Mouse (Mus musculus): ENCODE measurements around the gene Man2b2.

The Man2b2 gene

GRCm38 (mm10) chr5:36829913-36830879 is at the start of gene Man2b2:
Gene Man2b2, minus strand, starts transcription at chr5:36830653.
- DNase-seq (ENCODE audit: low spot score): peak; percentile 65

- DNase-seq (ENCODE audit: low spot score): no peak
Measured at GRCm38 (mm10) chr5:36878801-36879200, 48.3 kb upstream of the Man2b2 start.

- no peak for DNase-seq (ENCODE audit: low spot score)
Measured at GRCm38 (mm10) chr5:36877641-36878040, 47.2 kb upstream of the Man2b2 start.

- no peak for DNase-seq (ENCODE audit: low spot score)
Measured at GRCm38 (mm10) chr5:36876777-36877396, 46.4 kb upstream of the Man2b2 start.

GRCm38 (mm10) chr5:36875956-36876355 is 45.5 kb upstream of the Man2b2 start:
- no peak for DNase-seq (ENCODE audit: low spot score)

GRCm38 (mm10) chr5:36870916-36871315 is 40.5 kb upstream of the Man2b2 start:
- no peak for DNase-seq (ENCODE audit: low spot score)

GRCm38 (mm10) chr5:36869578-36870236 is 39.3 kb upstream of the Man2b2 start:
- no peak for DNase-seq (ENCODE audit: low spot score)

GRCm38 (mm10) chr5:36869186-36869577 is 38.7 kb upstream of the Man2b2 start:
- DNase-seq (ENCODE audit: low spot score): no peak

- no peak for DNase-seq (ENCODE audit: low spot score)
Measured at GRCm38 (mm10) chr5:36868266-36869090, 38.0 kb upstream of the Man2b2 start, which contains the start of gene Ppp2r2c. Gene Ppp2r2c, plus strand, starts transcription at chr5:36868513.

GRCm38 (mm10) chr5:36867561-36867960 is 37.1 kb upstream of the Man2b2 start:
- no peak for DNase-seq (ENCODE audit: low spot score)

GRCm38 (mm10) chr5:36866701-36867250 is 36.3 kb upstream of the Man2b2 start:
- DNase-seq (ENCODE audit: low spot score): no peak

- DNase-seq (ENCODE audit: low spot score): no peak
Measured at GRCm38 (mm10) chr5:36861084-36861483, 30.6 kb upstream of the Man2b2 start.

- no peak for DNase-seq (ENCODE audit: low spot score)
Measured at GRCm38 (mm10) chr5:36857546-36857945, 27.1 kb upstream of the Man2b2 start.

GRCm38 (mm10) chr5:36856529-36856928 is 26.1 kb upstream of the Man2b2 start:
- no peak for DNase-seq (ENCODE audit: low spot score)

- no peak for DNase-seq (ENCODE audit: low spot score)
Measured at GRCm38 (mm10) chr5:36855180-36855579, 24.7 kb upstream of the Man2b2 start.

GRCm38 (mm10) chr5:36851572-36851971 is 21.1 kb upstream of the Man2b2 start:
- no peak for DNase-seq (ENCODE audit: low spot score)

- no peak for DNase-seq (ENCODE audit: low spot score)
Measured at GRCm38 (mm10) chr5:36844490-36844889, 14.0 kb upstream of the Man2b2 start.

- no peak for DNase-seq (ENCODE audit: low spot score)
Measured at GRCm38 (mm10) chr5:36841701-36842100, 11.2 kb upstream of the Man2b2 start.

GRCm38 (mm10) chr5:36840092-36840491 is 9.6 kb upstream of the Man2b2 start:
- DNase-seq (ENCODE audit: low spot score): no peak

- no peak for DNase-seq (ENCODE audit: low spot score)
Measured at GRCm38 (mm10) chr5:36839602-36840001, 9.1 kb upstream of the Man2b2 start.

- DNase-seq (ENCODE audit: low spot score): no peak
Measured at GRCm38 (mm10) chr5:36839032-36839431, 8.6 kb upstream of the Man2b2 start.

All from ovary, postnatal 10 days (tissue).